Mouse (Mus musculus): ENCODE results near the gene Pik3ip1. TPM values are rescaled to one million over a fixed set of nuclear protein-coding genes. Genes with fewer than 3 reads are reported as not detected.

The Pik3ip1 gene
- polyA plus RNA-seq, 1 experiment from 2014 or later = 10.6 TPM

DNA sequence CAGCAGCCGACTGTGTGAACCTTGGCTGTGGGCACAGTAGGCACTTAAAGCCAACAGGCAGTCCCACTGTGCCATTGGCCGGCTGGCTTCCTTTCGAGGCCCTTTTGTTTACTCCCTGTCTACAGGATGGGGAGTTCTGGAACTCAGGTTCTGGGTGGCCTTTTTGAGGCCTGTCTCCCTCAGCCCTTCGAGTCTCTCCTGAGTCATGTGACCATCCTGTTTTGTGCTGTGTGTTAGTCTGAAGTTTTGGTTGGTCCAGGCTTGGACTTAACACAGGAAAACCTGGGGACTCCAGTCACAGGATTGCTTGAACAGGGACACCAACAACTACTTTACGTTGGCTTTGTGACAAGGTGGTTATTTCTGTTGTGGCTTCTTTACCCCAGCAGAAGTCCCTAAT lies 34.1 kb upstream of the Pik3ip1 start:
- no peak overlapping the region for H3K4me3 ChIP-seq (ENCODE audit: low read depth, low read length)
- H3K27ac ChIP-seq (replicated peaks; ENCODE audit: low read depth, low read length) = no peak overlapping the region
- DNase-seq (ENCODE audit: low spot score) = no peak
- peaks cover 44% of the 10 kb centered on the region for H3K36me3 ChIP-seq (replicated peaks; ENCODE audit: control insufficient read depth, insufficient read depth, low read depth, low read length)
- no peaks in the 10 kb centered on the region for H3K27me3 ChIP-seq (ENCODE audit: control insufficient read depth, insufficient read depth, low read length)
- WGBS = 74% methylated on average over 5 of the region's 5 CpGs
- no peak for ATAC-seq (replicated peaks; ENCODE audit: insufficient number of reproducible peaks, low FRiP score, low TSS enrichment, low read depth)
- H3K9me3 ChIP-seq (replicated peaks; ENCODE audit: control insufficient read depth, low read length) = no peaks in the 10 kb centered on the region
- no peak overlapping the region for H3K9ac ChIP-seq (replicated peaks; ENCODE audit: low read length)
- peaks cover 5% of the 10 kb centered on the region for H3K4me1 ChIP-seq (ENCODE audit: control insufficient read depth, insufficient read depth, low read length)
- no peak overlapping the region for H3K4me2 ChIP-seq (ENCODE audit: low read depth, low read length)

DNA sequence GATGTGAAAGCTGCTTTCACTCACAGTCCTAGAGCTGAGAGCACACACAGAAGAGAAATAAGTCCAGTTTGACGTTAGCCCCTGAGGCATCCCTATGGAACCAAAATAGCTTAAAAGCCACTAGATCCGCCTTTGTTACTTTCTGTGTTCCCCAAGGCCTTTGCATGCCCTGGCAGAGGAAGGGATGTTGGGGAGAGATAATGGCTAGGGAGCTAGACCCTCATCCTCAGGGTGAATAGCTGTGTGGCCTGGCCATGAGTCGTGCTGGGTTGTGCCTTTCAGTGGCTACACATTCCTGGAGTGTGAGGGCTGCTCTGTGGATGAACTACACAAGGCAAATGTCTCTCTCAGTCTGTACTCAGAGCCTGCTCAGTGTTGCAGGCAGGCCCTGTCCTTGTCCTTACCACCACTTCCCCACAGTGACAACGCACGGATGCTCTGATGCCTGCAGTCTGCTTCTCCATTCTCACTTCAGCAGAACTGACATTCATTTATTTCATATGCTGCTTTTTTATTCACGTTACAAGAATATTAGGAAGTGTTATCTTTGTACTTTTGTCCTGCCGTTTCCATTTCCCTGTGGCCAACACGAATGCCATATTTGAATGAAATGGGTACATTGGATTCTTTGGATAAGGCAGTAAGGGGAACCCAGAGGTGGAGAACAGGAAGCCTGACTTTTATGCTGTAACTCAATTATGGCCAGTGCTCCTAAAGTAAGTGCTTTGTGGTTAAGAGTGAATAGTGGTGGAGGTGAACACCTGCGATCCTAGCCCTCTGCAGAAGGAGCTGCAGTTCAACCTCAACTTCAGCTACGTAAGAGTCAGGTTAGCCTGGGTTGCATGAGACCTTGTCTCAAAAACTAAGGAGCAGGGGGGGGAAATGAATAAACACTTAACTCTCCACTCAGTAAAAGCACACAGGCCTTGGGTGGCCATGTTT lies 32.1 kb upstream of the Pik3ip1 start:
- no peak for ATAC-seq (replicated peaks; ENCODE audit: insufficient number of reproducible peaks, low FRiP score, low TSS enrichment, low read depth)
- Histone ChIP-seq H3K4me3 (ENCODE audit: low read depth, low read length) (no peak overlapping the region), H3K4me2 (ENCODE audit: low read depth, low read length) (no peak overlapping the region), H3K27ac (replicated peaks; ENCODE audit: low read depth, low read length) (no peak overlapping the region), H3K36me3 (replicated peaks; ENCODE audit: control insufficient read depth, insufficient read depth, low read depth, low read length) (peaks cover 44% of the 10 kb centered on the region), H3K4me1 (ENCODE audit: control insufficient read depth, insufficient read depth, low read length) (peaks cover 5% of the 10 kb centered on the region), H3K9me3 (replicated peaks; ENCODE audit: control insufficient read depth, low read length) (no peaks in the 10 kb centered on the region), H3K9ac (replicated peaks; ENCODE audit: low read length) (no peak overlapping the region), H3K27me3 (ENCODE audit: control insufficient read depth, insufficient read depth, low read length) (no peaks in the 10 kb centered on the region)
- no peak for DNase-seq (ENCODE audit: low spot score)
- 87% methylated on average over 10 of the region's 10 CpGs for WGBS

DNA sequence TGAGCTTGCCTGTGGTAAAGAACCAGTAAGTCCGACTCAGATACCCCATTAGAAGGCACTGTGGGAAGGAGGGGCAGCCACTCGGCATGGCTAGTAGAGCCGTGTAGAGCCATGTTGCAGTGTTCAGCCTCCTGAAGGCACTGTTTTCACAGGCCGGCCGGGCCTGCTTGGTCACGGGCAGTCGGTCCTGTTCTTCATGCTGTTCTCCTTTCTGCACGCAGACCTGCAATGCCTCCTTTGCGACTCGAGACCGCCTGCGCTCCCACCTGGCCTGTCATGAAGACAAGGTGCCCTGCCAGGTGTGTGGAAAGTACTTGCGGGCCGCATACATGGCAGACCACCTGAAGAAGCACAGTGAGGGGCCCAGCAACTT lies 31.4 kb upstream of the Pik3ip1 start:
- ATAC-seq (replicated peaks; ENCODE audit: insufficient number of reproducible peaks, low FRiP score, low TSS enrichment, low read depth) = no peak
- no peak overlapping the region for H3K4me3 ChIP-seq (ENCODE audit: low read depth, low read length)
- H3K9ac ChIP-seq (replicated peaks; ENCODE audit: low read length) = no peak overlapping the region
- WGBS = 95% methylated on average over 14 of the region's 14 CpGs
- H3K27ac ChIP-seq (replicated peaks; ENCODE audit: low read depth, low read length) = no peak overlapping the region
- no peak overlapping the region for H3K4me2 ChIP-seq (ENCODE audit: low read depth, low read length)
- H3K36me3 ChIP-seq (replicated peaks; ENCODE audit: control insufficient read depth, insufficient read depth, low read depth, low read length) = peaks cover 41% of the 10 kb centered on the region
- H3K27me3 ChIP-seq (ENCODE audit: control insufficient read depth, insufficient read depth, low read length) = no peaks in the 10 kb centered on the region
- H3K9me3 ChIP-seq (replicated peaks; ENCODE audit: control insufficient read depth, low read length) = no peaks in the 10 kb centered on the region
- DNase-seq (ENCODE audit: low spot score) = no peak
- peaks cover under 1% of the 10 kb centered on the region; the same call in 1 of the 2 replicates for H3K4me1 ChIP-seq (ENCODE audit: control insufficient read depth, insufficient read depth, low read length)

GRCm38 (mm10) chr11:3301075-3301474 lies 29.1 kb upstream of the Pik3ip1 start:
- Histone ChIP-seq H3K9me3 (replicated peaks; ENCODE audit: control insufficient read depth, low read length) (no peaks in the 10 kb centered on the region), H3K4me3 (ENCODE audit: low read depth, low read length) (no peak overlapping the region), H3K9ac (replicated peaks; ENCODE audit: low read length) (no peak overlapping the region), H3K27ac (replicated peaks; ENCODE audit: low read depth, low read length) (no peak overlapping the region), H3K27me3 (ENCODE audit: control insufficient read depth, insufficient read depth, low read length) (no peaks in the 10 kb centered on the region), H3K36me3 (replicated peaks; ENCODE audit: control insufficient read depth, insufficient read depth, low read depth, low read length) (peaks cover 43% of the 10 kb centered on the region), H3K4me2 (ENCODE audit: low read depth, low read length) (no peak overlapping the region), H3K4me1 (ENCODE audit: control insufficient read depth, insufficient read depth, low read length) (no peaks in the 10 kb centered on the region)
- DNase-seq (ENCODE audit: low spot score) (no peak), ATAC-seq (replicated peaks; ENCODE audit: insufficient number of reproducible peaks, low FRiP score, low TSS enrichment, low read depth) (no peak)
- WGBS = 95% methylated on average over 5 of the region's 5 CpGs

DNA sequence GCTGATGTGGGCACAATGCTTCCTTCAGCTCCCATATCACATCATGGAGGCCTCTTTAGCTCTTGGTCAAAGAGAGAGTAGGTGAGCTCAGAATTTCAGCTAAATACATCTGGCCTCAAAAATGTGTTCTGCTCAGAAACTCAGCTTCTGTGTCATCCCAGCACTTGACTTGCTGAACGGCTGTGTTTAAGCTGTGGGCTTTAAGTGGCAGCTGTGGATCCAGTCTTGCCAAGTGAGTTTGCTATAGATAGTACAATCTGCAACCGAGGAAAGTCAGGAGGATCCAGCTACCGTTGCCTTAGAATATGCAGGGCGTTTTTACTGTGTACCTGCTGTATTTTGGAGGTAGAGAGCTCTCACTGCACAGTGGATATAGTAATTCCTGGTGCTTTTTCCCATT lies 27.8 kb upstream of the Pik3ip1 start:
- no peak for ATAC-seq (replicated peaks; ENCODE audit: insufficient number of reproducible peaks, low FRiP score, low TSS enrichment, low read depth)
- no peak overlapping the region for H3K4me2 ChIP-seq (ENCODE audit: low read depth, low read length)
- H3K9ac ChIP-seq (replicated peaks; ENCODE audit: low read length) = no peak overlapping the region
- H3K27ac ChIP-seq (replicated peaks; ENCODE audit: low read depth, low read length) = no peak overlapping the region
- no peaks in the 10 kb centered on the region for H3K27me3 ChIP-seq (ENCODE audit: control insufficient read depth, insufficient read depth, low read length)
- H3K36me3 ChIP-seq (replicated peaks; ENCODE audit: control insufficient read depth, insufficient read depth, low read depth, low read length) = peaks cover 46% of the 10 kb centered on the region
- H3K4me3 ChIP-seq (ENCODE audit: low read depth, low read length) = no peak overlapping the region
- DNase-seq (ENCODE audit: low spot score) = no peak
- WGBS = 92% methylated on average over 4 of the region's 4 CpGs
- H3K4me1 ChIP-seq (ENCODE audit: control insufficient read depth, insufficient read depth, low read length) = no peaks in the 10 kb centered on the region
- no peaks in the 10 kb centered on the region for H3K9me3 ChIP-seq (replicated peaks; ENCODE audit: control insufficient read depth, low read length)

DNA sequence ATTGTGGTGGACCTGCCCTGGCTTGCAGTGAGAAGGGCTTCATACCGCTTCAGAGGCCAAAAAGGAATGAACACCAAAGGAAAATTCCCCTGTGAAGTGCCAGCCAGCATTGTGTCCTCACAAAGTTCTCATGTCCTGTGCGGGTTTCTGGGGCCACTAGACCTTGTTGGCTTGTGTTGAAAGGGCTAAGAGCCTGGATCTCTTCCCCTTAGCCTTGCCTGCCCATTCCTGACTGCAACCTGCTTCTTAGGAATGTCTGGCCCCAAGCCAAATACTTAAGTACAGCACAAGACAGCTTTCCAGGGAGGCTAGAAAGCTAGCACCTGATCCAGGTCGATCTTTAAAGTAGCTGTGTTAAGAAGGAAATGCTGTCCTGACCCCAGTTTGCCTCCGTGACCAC lies 27.4 kb upstream of the Pik3ip1 start:
- no peak overlapping the region for H3K4me3 ChIP-seq (ENCODE audit: low read depth, low read length)
- no peaks in the 10 kb centered on the region for H3K9me3 ChIP-seq (replicated peaks; ENCODE audit: control insufficient read depth, low read length)
- no peaks in the 10 kb centered on the region for H3K27me3 ChIP-seq (ENCODE audit: control insufficient read depth, insufficient read depth, low read length)
- ATAC-seq (replicated peaks; ENCODE audit: insufficient number of reproducible peaks, low FRiP score, low TSS enrichment, low read depth) (no peak), DNase-seq (ENCODE audit: low spot score) (no peak)
- H3K36me3 ChIP-seq (replicated peaks; ENCODE audit: control insufficient read depth, insufficient read depth, low read depth, low read length) = peaks cover 48% of the 10 kb centered on the region
- WGBS = 80% methylated on average over 4 of the region's 4 CpGs
- no peaks in the 10 kb centered on the region for H3K4me1 ChIP-seq (ENCODE audit: control insufficient read depth, insufficient read depth, low read length)
- H3K4me2 ChIP-seq (ENCODE audit: low read depth, low read length) = no peak overlapping the region
- no peak overlapping the region for H3K9ac ChIP-seq (replicated peaks; ENCODE audit: low read length)
- H3K27ac ChIP-seq (replicated peaks; ENCODE audit: low read depth, low read length) = no peak overlapping the region

GRCm38 (mm10) chr11:3305821-3306220 lies 24.4 kb upstream of the Pik3ip1 start:
- 95% methylated on average over 4 of the region's 4 CpGs for WGBS
- H3K36me3 ChIP-seq (replicated peaks; ENCODE audit: control insufficient read depth, insufficient read depth, low read depth, low read length) = peaks cover 47% of the 10 kb centered on the region

DNA sequence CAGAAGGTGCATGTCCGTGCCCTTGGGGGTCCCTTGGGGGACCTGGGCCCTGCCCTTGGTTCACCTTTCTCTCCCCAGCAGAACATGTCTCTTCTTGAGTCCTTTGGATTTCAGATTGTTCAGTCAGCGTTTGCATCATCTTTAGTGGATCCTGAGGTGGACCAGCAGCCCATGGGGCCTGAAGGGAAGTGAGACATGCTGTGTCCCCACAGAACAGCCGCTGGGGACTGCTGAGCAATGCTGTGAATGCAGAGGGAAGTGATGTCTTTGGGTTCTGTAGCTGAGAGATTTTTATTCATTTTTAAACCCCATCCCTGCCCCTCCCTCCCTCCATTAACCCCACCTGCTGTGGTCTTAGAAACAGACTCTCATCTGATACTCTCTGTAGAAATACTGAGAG lies 22.3 kb upstream of the Pik3ip1 start:
- H3K4me1 ChIP-seq (ENCODE audit: control insufficient read depth, insufficient read depth, low read length) = no peaks in the 10 kb centered on the region
- WGBS = 95% methylated on average over 3 of the region's 3 CpGs
- H3K9me3 ChIP-seq (replicated peaks; ENCODE audit: control insufficient read depth, low read length) = no peaks in the 10 kb centered on the region
- peaks cover 49% of the 10 kb centered on the region for H3K36me3 ChIP-seq (replicated peaks; ENCODE audit: control insufficient read depth, insufficient read depth, low read depth, low read length)
- H3K4me2 ChIP-seq (ENCODE audit: low read depth, low read length) = no peak overlapping the region
- no peak for DNase-seq (ENCODE audit: low spot score)
- H3K9ac ChIP-seq (replicated peaks; ENCODE audit: low read length) = no peak overlapping the region
- ATAC-seq (replicated peaks; ENCODE audit: insufficient number of reproducible peaks, low FRiP score, low TSS enrichment, low read depth) = no peak
- H3K27me3 ChIP-seq (ENCODE audit: control insufficient read depth, insufficient read depth, low read length) = no peaks in the 10 kb centered on the region
- no peak overlapping the region for H3K27ac ChIP-seq (replicated peaks; ENCODE audit: low read depth, low read length)
- H3K4me3 ChIP-seq (ENCODE audit: low read depth, low read length) = no peak overlapping the region

More at GRCm38 (mm10) chr11:3305821-3306220, 24.4 kb upstream of the Pik3ip1 start:
- Histone ChIP-seq H3K9ac (replicated peaks; ENCODE audit: low read length) (no peak overlapping the region), H3K9me3 (replicated peaks; ENCODE audit: control insufficient read depth, low read length) (no peaks in the 10 kb centered on the region), H3K4me1 (ENCODE audit: control insufficient read depth, insufficient read depth, low read length) (no peaks in the 10 kb centered on the region), H3K27ac (replicated peaks; ENCODE audit: low read depth, low read length) (no peak overlapping the region), H3K4me2 (ENCODE audit: low read depth, low read length) (no peak overlapping the region), H3K4me3 (ENCODE audit: low read depth, low read length) (no peak overlapping the region), H3K27me3 (ENCODE audit: control insufficient read depth, insufficient read depth, low read length) (no peaks in the 10 kb centered on the region)
- ATAC-seq (replicated peaks; ENCODE audit: insufficient number of reproducible peaks, low FRiP score, low TSS enrichment, low read depth) = no peak
- no peak for DNase-seq (ENCODE audit: low spot score)
